Mouse (Mus musculus) testis, adult 2 months (tissue): ENCODE data around the gene Ube2d2b. TPM values are rescaled to one million over a fixed set of nuclear protein-coding genes. Genes with fewer than 3 reads are reported as not detected.

ENCODE experiments used
- H3K27ac ChIP-seq: fragments of 200-500 bp; 2 replicates; pipeline ENCODE4 v1.5.1; 2012; ENCODE audit warnings: low read depth, low read length; ENCODE audit not compliant: control insufficient read depth, insufficient read depth
- H3K27me3 ChIP-seq: fragments of 200-500 bp; 2 replicates; pipeline ENCODE4 v1.6.1; 2012; ENCODE audit warnings: mild to moderate bottlenecking, low read length, moderate library complexity; ENCODE audit not compliant: control insufficient read depth, insufficient read depth
- H3K36me3 ChIP-seq: fragments of 200-500 bp; 2 replicates; pipeline ENCODE4 v1.6.1; 2012; ENCODE audit warnings: mild to moderate bottlenecking, low read length; ENCODE audit not compliant: control insufficient read depth, insufficient read depth
- H3K4me1 ChIP-seq: fragments of 200-500 bp; 2 replicates; pipeline ENCODE4 v1.6.1; 2012; ENCODE audit warnings: low read length; ENCODE audit not compliant: control insufficient read depth, insufficient read depth
- H3K4me3 ChIP-seq: fragments of 200-500 bp; 2 replicates; pipeline ENCODE4 v1.5.1; 2012; ENCODE audit warnings: low read depth, mild to moderate bottlenecking, low read length, moderate library complexity, mixed read lengths; ENCODE audit not compliant: control insufficient read depth
- CTCF ChIP-seq: fragments of 200-500 bp; IDR thresholded peaks from 2 replicates; pipeline ENCODE4 v1.5.1; 2012; ENCODE audit warnings: low read depth, mild to moderate bottlenecking, inconsistent platforms, low read length, moderate library complexity; ENCODE audit not compliant: control insufficient read depth, insufficient read depth, insufficient replicate concordance
- POLR2A ChIP-seq: fragments of 200-500 bp; IDR thresholded peaks from 2 replicates; pipeline ENCODE4 v1.6.1; 2012; ENCODE audit warnings: low read depth, mild to moderate bottlenecking, inconsistent platforms, low read length, moderate library complexity; ENCODE audit not compliant: control insufficient read depth
- polyA plus RNA-seq: library from polyadenylated mRNA; depleted of rRNA; stranded (reverse); fragments of >200 nt; gene quantifications from 2 replicates; pipeline ENCODE4 v1.2.3, GENCODE M21; 2012; rRNA removed

Ube2d2b gene
- polyA plus RNA-seq, 1 experiment, result 282 TPM

DNA sequence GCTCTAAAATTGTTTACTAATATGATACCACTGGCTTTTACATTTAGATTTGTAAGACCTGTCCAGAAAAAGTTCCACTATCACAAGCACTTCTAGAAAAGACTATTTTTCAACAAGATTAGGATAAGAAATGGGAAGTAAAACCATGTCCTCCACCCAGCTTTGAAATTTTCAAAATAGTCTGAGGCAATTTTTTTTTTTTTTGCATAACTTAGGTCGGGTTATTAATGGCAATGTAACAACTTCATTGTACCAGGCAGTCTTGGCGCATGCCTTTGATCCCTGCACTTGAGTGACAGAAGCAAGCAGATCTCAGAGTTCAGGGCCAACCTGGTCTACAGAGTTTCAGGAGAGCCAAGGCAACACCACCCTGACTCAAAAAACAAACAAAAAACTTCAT is 39.8 kb downstream of the Ube2d2b start:
- no peak overlapping the region for H3K27ac ChIP-seq
- H3K4me3 ChIP-seq, result no peak overlapping the region
- no peak for TF ChIP-seq POLR2A
- TF ChIP-seq CTCF, result no peak
- H3K36me3 ChIP-seq, result no peaks in the 10 kb centered on the region
- no peaks in the 10 kb centered on the region for H3K27me3 ChIP-seq
- peaks cover 2% of the 10 kb centered on the region for H3K4me1 ChIP-seq

DNA sequence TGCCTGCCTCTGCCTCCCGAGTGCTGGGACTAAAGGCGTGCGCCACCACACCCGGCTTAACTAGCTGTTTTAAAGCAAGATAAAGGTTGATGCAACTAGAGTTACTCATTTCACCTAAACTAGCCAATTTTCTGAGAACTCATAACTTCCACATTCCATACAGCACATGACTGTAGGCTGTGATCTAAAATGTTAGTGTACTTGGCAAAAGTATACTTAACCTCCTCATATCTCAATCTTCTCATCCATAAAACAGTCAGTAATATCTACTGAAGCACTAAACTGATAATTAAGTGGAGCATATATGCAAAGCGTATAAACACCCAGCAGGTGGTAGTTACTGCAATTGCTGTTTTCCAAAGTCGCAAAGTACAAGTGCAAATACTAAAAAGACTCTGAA is 43.4 kb downstream of the Ube2d2b start:
- Histone ChIP-seq H3K4me3 (no peak overlapping the region), H3K4me1 (peaks cover 2% of the 10 kb centered on the region)
- TF ChIP-seq CTCF, result no peak
- no peak for TF ChIP-seq POLR2A

DNA sequence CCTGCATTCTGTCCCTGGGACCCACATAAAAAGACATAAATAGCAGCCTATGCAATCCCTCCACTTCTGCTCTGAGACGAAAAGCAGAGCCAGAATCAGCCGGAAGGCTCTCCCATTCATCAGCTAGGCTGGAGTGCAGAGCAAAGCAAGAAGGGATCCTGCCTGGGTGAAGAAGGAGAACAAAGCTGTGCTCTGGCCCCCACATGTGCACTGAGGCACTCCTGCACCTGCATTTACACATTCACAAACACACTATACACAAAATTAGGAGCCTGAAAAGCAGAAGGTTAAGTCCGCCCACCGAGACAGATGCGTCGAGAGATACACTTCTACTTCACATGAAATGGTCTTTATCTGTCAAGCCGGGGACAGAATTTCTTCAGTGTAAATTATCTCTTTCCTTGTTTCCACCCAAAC is 44.0 kb downstream of the Ube2d2b start:
- H3K4me3 ChIP-seq, result no peak overlapping the region
- no peak overlapping the region for H3K27ac ChIP-seq

More for the DNA sequence above, 43.4 kb downstream of the Ube2d2b start:
- no peaks in the 10 kb centered on the region for H3K36me3 ChIP-seq
- H3K27ac ChIP-seq, result no peak overlapping the region
- no peaks in the 10 kb centered on the region for H3K27me3 ChIP-seq

GRCm38 (mm10) chr5:107874561-107875260 is 44.8 kb downstream of the Ube2d2b start, which contains the start of gene Evi5:
Evi5 (minus strand) TSS chr5:107875107.
- Histone ChIP-seq H3K36me3 (no peaks in the 10 kb centered on the region), H3K27ac (no peak within 1 kb of the TSS), H3K4me3 (no peak within 1 kb of the TSS), H3K4me1 (no peaks in the 10 kb centered on the region; the same call in 1 of the 2 replicates), H3K27me3 (no peaks in the 10 kb centered on the region)
- TF ChIP-seq CTCF (no peak), POLR2A (no peak)

More for the DNA sequence above, 44.0 kb downstream of the Ube2d2b start:
- Histone ChIP-seq H3K4me1 (peaks cover 2% of the 10 kb centered on the region), H3K36me3 (no peaks in the 10 kb centered on the region), H3K27me3 (no peaks in the 10 kb centered on the region)
- no peak for TF ChIP-seq POLR2A
- no peak for TF ChIP-seq CTCF

DNA sequence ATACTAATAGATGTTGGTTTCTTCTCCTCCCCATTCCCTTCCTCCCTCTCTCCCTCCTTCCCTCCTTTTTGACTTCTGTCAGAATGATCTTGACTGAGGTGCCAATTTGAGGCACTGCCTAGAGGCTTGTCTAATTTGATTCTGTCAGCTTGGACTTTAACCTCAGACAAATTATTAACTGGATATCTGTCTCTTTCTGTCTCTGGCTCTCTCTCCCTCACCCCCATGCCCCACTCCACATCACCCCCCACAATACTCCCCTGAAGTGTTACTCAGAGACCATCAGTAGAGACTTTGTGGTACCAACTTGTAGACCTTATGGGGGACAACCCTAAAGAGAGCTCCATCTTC is 45.3 kb downstream of the Ube2d2b start:
- no peaks in the 10 kb centered on the region for H3K27me3 ChIP-seq
- H3K4me3 ChIP-seq, result no peak overlapping the region
- no peaks in the 10 kb centered on the region for H3K36me3 ChIP-seq
- no peaks in the 10 kb centered on the region; the same call in 1 of the 2 replicates for H3K4me1 ChIP-seq
- no peak overlapping the region for H3K27ac ChIP-seq
- TF ChIP-seq POLR2A (no peak), CTCF (no peak)

- Histone ChIP-seq H3K4me3 (no peak overlapping the region), H3K4me1 (peaks cover 3% of the 10 kb centered on the region), H3K36me3 (no peaks in the 10 kb centered on the region), H3K27ac (no peak overlapping the region), H3K27me3 (no peaks in the 10 kb centered on the region)
- no peak for TF ChIP-seq CTCF
- TF ChIP-seq POLR2A, result no peak
These were observed 47.2 kb downstream of the Ube2d2b start for GRCm38 (mm10) chr5:107877053-107877452.

DNA sequence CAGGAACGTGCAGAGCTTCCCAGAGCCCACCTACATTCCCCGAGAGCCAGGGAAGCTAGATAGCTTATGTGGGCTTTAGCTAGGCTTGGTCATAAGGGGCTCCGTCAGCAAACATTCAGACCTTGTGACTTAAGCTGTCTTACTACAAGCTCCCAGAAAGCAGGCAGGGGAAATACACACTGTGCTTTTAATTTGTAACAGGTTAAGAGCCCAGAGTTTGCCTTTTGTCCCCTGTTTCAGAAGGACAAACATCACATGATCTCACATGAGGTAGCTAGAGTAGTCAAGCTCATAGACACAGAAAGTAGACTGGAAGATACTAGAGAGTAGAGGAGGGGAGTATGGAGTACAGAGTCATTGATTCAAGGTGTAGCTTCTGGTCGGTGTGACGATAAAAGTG is 50.8 kb downstream of the Ube2d2b start:
- Histone ChIP-seq H3K27me3 (no peaks in the 10 kb centered on the region), H3K4me3 (no peak overlapping the region), H3K36me3 (no peaks in the 10 kb centered on the region), H3K27ac (no peak overlapping the region), H3K4me1 (peaks cover 3% of the 10 kb centered on the region)
- no peak for TF ChIP-seq CTCF
- no peak for TF ChIP-seq POLR2A

Other genes starting within 250 kb of the Ube2d2b start
- gene Rpap2, start 232.7 kb upstream of the Ube2d2b start, polyA plus RNA-seq, result 9.8 and 10.5 TPM in 2 replicates
- 8.5 and 8.6 TPM in 2 replicates for gene Glmn, start 232.2 kb upstream of the Ube2d2b start, polyA plus RNA-seq
- 1.3 and 1.8 TPM in 2 replicates for gene Gfi1, start 104.1 kb upstream of the Ube2d2b start, polyA plus RNA-seq
- gene Evi5, start 45.0 kb downstream of the Ube2d2b start, polyA plus RNA-seq, result 11.3 and 15.1 TPM in 2 replicates
- gene Rpl5, start 70.4 kb downstream of the Ube2d2b start, polyA plus RNA-seq, result 20.7 and 20.9 TPM in 2 replicates
- gene Fam69a, start 157.0 kb downstream of the Ube2d2b start, polyA plus RNA-seq, result 1.6 and 2.3 TPM in 2 replicates
- 27.8 and 39.7 TPM in 2 replicates for gene Mtf2, start 235.6 kb downstream of the Ube2d2b start, polyA plus RNA-seq